Comparison of ENCODE assay signal across 8 mouse cellular contexts in the genomic region with DNA sequence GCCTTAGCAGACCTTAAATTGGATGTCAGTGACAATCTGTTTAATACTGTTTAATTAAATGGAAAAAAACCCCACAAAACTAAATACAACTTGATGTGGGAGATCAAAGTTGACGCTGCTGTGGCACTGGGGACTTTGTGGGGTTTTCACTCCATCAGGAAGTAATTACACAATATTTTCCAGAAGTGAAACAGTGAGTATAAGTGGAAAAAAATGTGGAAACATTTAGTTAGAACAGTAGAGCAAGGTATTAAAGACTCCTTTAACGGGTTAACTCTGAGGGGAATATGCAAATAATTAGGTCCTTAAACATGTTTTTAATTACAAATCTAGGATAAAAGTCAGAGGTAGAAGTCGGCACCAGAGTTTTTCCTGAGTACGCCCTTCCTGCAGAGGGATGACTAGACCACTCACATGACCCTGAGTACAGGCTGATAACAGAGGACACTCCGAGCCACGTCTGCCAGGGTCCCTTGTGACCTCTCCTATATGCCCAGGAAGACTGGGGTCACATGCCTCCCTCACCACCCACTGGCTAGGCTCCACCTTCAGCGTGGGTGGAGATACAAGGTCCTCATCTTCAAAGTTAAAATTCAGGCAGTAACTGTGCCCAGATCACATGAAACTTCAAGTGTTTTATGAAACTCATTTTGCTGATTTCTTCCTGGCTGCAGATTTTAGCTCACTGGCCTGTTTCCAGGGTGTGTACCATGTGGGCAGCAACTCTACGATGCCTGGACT.
DNase-seq lines count a peak whose midpoint lies in the region; ATAC-seq and TF ChIP-seq lines count a peak whose summit lies in the region.

No protein-coding gene starts in this region.

- TF ChIP-seq POLR2A in spleen, adult 2 months (IDR thresholded peaks at IDR 0.05; ENCODE audit: low read depth, low read length): no peak

- peak overlapping the region; percentile 42; the same call in 1 of the 2 replicates for H3K27ac ChIP-seq in heart, embryonic 15.5 days
- H3K27ac ChIP-seq in limb, embryonic 15.5 days: peak overlapping the region; percentile 54
- H3K27ac ChIP-seq in spleen, adult 2 months (ENCODE audit: insufficient read depth, low read length): 0 out of 2 replicates have a peak overlapping the region, but pooled peaks have one; percentile 11

- no peaks in the 10 kb centered on the region for H3K9me3 ChIP-seq in heart, embryonic 15.5 days (replicated peaks)
- no peaks in the 10 kb centered on the region for H3K9me3 ChIP-seq in limb, embryonic 15.5 days

- peak; percentile 69 for DNase-seq in kidney, adult 18-20 months
- DNase-seq in kidney, postnatal 4 days: no peak
- DNase-seq in adrenal gland, postnatal 10 days: peak; percentile 68
- peak in 1 of 2 experiments; percentile 22 for DNase-seq in spleen, adult 2 months (ENCODE audit: low read depth in 1 of 2, low spot score in 2 of 2)
- DNase-seq in embryo, embryonic 10.5 days (ENCODE audit: low spot score): no peak

- H3K4me3 ChIP-seq in heart, embryonic 15.5 days: no peak overlapping the region
- H3K4me3 ChIP-seq in limb, embryonic 15.5 days: no peak overlapping the region
- no peak overlapping the region for H3K4me3 ChIP-seq in spleen, adult 2 months (ENCODE audit: extremely low read depth, insufficient read depth, insufficient read length)

- peaks cover 5% of the 10 kb centered on the region; the same call in 1 of the 2 replicates for H3K36me3 ChIP-seq in heart, embryonic 15.5 days
- H3K36me3 ChIP-seq in limb, embryonic 15.5 days: peaks cover 2% of the 10 kb centered on the region; the same call in 1 of the 2 replicates
- H3K36me3 ChIP-seq in spleen, adult 2 months (ENCODE audit: control insufficient read depth, insufficient read depth, low read length): peaks cover 4% of the 10 kb centered on the region; the same call in 1 of the 2 replicates

- ATAC-seq in heart, embryonic 15.5 days (replicated peaks; ENCODE audit: insufficient number of reproducible peaks, insufficient read depth, low FRiP score, low read depth): no peak; the same call in 1 of the 2 replicates
- peak; percentile 52 for ATAC-seq in limb, embryonic 15.5 days (ENCODE audit: insufficient number of reproducible peaks, low FRiP score, low TSS enrichment, low read depth)
- no peak for ATAC-seq in cerebellum, adult (ENCODE audit: insufficient number of reproducible peaks, low FRiP score, low TSS enrichment)

- no peak overlapping the region for H3K9ac ChIP-seq in heart, embryonic 15.5 days
- no peak overlapping the region for H3K9ac ChIP-seq in limb, embryonic 15.5 days

- 31% methylated on average over 8 of the region's 8 CpGs for WGBS in heart, embryonic 15.5 days
- 24% methylated on average over 8 of the region's 8 CpGs for WGBS in limb, embryonic 15.5 days
- 24% methylated on average over 8 of the region's 8 CpGs for WGBS in spleen, adult 2 months

- no peak for TF ChIP-seq CTCF in spleen, adult 2 months (IDR thresholded peaks at IDR 0.05; ENCODE audit: extremely low read depth, insufficient read depth, insufficient read length, insufficient replicate concordance)

- no peak overlapping the region for H3K4me2 ChIP-seq in heart, embryonic 15.5 days
- H3K4me2 ChIP-seq in limb, embryonic 15.5 days: no peak overlapping the region

- no peaks in the 10 kb centered on the region for H3K27me3 ChIP-seq in heart, embryonic 15.5 days
- H3K27me3 ChIP-seq in limb, embryonic 15.5 days: no peaks in the 10 kb centered on the region
- no peaks in the 10 kb centered on the region for H3K27me3 ChIP-seq in spleen, adult 2 months (ENCODE audit: control insufficient read depth, insufficient read depth, low read length)

- H3K4me1 ChIP-seq in heart, embryonic 15.5 days (replicated peaks): peaks cover 38% of the 10 kb centered on the region
- H3K4me1 ChIP-seq in limb, embryonic 15.5 days: peaks cover 35% of the 10 kb centered on the region
- H3K4me1 ChIP-seq in spleen, adult 2 months (ENCODE audit: control insufficient read depth, insufficient read depth, insufficient read length): peaks cover 15% of the 10 kb centered on the region

Comparison
In these comparisons a context has a peak if more than half of its experiments do, and no peak if none do; other contexts are left out.
1. DNase-seq: peak in kidney, adult 18-20 months (single experiment) and adrenal gland, postnatal 10 days (single experiment); none in kidney, postnatal 4 days (0 of 2) and embryo, embryonic 10.5 days (single experiment).
2. Peak in every context shown above with its lines, with median percentiles within 50 percentile points of each other: H3K27ac ChIP-seq.